Mouse (Mus musculus) bone marrow macrophage, adult 2 months (primary cell): ENCODE data around the gene Rhoh.

Experiments
- CTCF ChIP-seq: IDR thresholded peaks from 2 replicates; pipeline ENCODE4 v1.5.1; 2012; ENCODE audit warnings: low read depth, mild to moderate bottlenecking, low read length, moderate library complexity
- POLR2A ChIP-seq: IDR thresholded peaks from 2 replicates; pipeline ENCODE4 v1.6.1; 2012; ENCODE audit warnings: mild to moderate bottlenecking, low read depth, low read length, borderline replicate concordance

- TF ChIP-seq CTCF (no peak), POLR2A (no peak)
These were observed 27.9 kb upstream of the Rhoh start for GRCm38 (mm10) chr5:65833092-65833491.
